Mouse (Mus musculus) megakaryocyte, embryonic 14.5 days (primary cell): ENCODE data around the gene Aldh1a7.

Source experiments
- FLI1 ChIP-seq: IDR thresholded peaks from 2 replicates; pipeline ENCODE4 v1.6.1; 2012; ENCODE audit warnings: low read length, inconsistent platforms, mixed read lengths
- GATA1 ChIP-seq: IDR thresholded peaks from 3 replicates; pipeline ENCODE4 v1.6.1; 2012; ENCODE audit warnings: mixed read lengths, low read length, inconsistent platforms, borderline replicate concordance

DNA sequence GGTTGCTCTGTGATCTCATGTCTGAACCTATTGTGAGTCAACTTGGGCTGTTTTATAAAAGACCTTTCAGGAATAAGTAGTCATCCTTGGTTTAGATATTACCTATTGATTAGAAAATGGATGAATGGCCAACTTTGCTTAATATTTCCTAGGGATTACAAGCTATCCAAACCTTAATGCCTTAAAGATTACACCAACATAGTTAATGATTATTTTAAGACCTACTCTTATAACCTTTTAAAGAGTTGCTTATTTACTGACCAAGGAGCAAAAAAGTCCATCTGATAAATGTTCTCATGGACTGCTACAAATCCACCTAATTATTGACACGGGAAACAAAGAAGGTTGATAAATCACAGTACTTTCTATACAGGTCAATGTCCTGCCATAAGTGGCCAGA is 17.3 kb upstream of the Aldh1a7 start:
- no peak for TF ChIP-seq GATA1
- no peak for TF ChIP-seq FLI1
